Mouse (Mus musculus): ENCODE results near the gene Nap1l5. TPM values are rescaled to one million over a fixed set of nuclear protein-coding genes. Genes with fewer than 3 reads are reported as not detected.

Gene Nap1l5
- polyA plus RNA-seq, 1 experiment from 2014 or later: not detected

- 94% methylated on average over 5 of the region's 5 CpGs for WGBS (ENCODE audit: missing documents)
- no peaks in the 10 kb centered on the region for H3K36me3 ChIP-seq (ENCODE audit: inconsistent target)
- H3K79me2 ChIP-seq (ENCODE audit: inconsistent target): no peaks in the 10 kb centered on the region
- no peak overlapping the region for H3K27ac ChIP-seq
- H3K4me3 ChIP-seq (ENCODE audit: inconsistent target): no peak overlapping the region
Measured at GRCm38 (mm10) chr6:58922511-58922910, 15.6 kb upstream of the Nap1l5 start.

GRCm38 (mm10) chr6:58921623-58922022 is 14.7 kb upstream of the Nap1l5 start:
- no peak overlapping the region for H3K4me3 ChIP-seq (ENCODE audit: inconsistent target)
- 70% methylated on average over 3 of the region's 3 CpGs for WGBS (ENCODE audit: missing documents)

GRCm38 (mm10) chr6:58920735-58921134 is 13.9 kb upstream of the Nap1l5 start:
- no peak overlapping the region for H3K27ac ChIP-seq
- WGBS (ENCODE audit: missing documents): 95% methylated on average over 6 of the region's 6 CpGs
- no peaks in the 10 kb centered on the region for H3K36me3 ChIP-seq (ENCODE audit: inconsistent target)
- no peak overlapping the region for H3K4me3 ChIP-seq (ENCODE audit: inconsistent target)
- no peaks in the 10 kb centered on the region for H3K79me2 ChIP-seq (ENCODE audit: inconsistent target)

More at GRCm38 (mm10) chr6:58921623-58922022, 14.7 kb upstream of the Nap1l5 start:
- Histone ChIP-seq H3K79me2 (ENCODE audit: inconsistent target) (no peaks in the 10 kb centered on the region), H3K27ac (no peak overlapping the region), H3K36me3 (ENCODE audit: inconsistent target) (no peaks in the 10 kb centered on the region)

GRCm38 (mm10) chr6:58916498-58916897 is 9.6 kb upstream of the Nap1l5 start:
- no peaks in the 10 kb centered on the region for H3K79me2 ChIP-seq (ENCODE audit: inconsistent target)
- H3K4me3 ChIP-seq (ENCODE audit: inconsistent target): no peak overlapping the region
- WGBS (ENCODE audit: missing documents): 10% methylated on average over 5 of the region's 5 CpGs
- peak overlapping the region; percentile 38 for H3K27ac ChIP-seq
- H3K36me3 ChIP-seq (ENCODE audit: inconsistent target): no peaks in the 10 kb centered on the region

GRCm38 (mm10) chr6:58913971-58914370 is 7.1 kb upstream of the Nap1l5 start:
- H3K36me3 ChIP-seq (ENCODE audit: inconsistent target): no peaks in the 10 kb centered on the region
- no peak overlapping the region for H3K27ac ChIP-seq
- H3K79me2 ChIP-seq (ENCODE audit: inconsistent target): no peaks in the 10 kb centered on the region
- 95% methylated on average over 5 of the region's 5 CpGs for WGBS (ENCODE audit: missing documents)
- no peak overlapping the region for H3K4me3 ChIP-seq (ENCODE audit: inconsistent target)

GRCm38 (mm10) chr6:58913551-58913950 is 6.7 kb upstream of the Nap1l5 start:
- H3K27ac ChIP-seq: no peak overlapping the region
- 100% methylated on average over 2 of the region's 3 CpGs for WGBS (ENCODE audit: missing documents)

GRCm38 (mm10) chr6:58912842-58913241 is 6.0 kb upstream of the Nap1l5 start:
- H3K4me3 ChIP-seq (ENCODE audit: inconsistent target): no peak overlapping the region
- no peaks in the 10 kb centered on the region for H3K79me2 ChIP-seq (ENCODE audit: inconsistent target)
- WGBS (ENCODE audit: missing documents): 92% methylated on average over 5 of the region's 5 CpGs
- H3K36me3 ChIP-seq (ENCODE audit: inconsistent target): no peaks in the 10 kb centered on the region
- no peak overlapping the region for H3K27ac ChIP-seq

More at GRCm38 (mm10) chr6:58913551-58913950, 6.7 kb upstream of the Nap1l5 start:
- Histone ChIP-seq H3K36me3 (ENCODE audit: inconsistent target) (no peaks in the 10 kb centered on the region), H3K79me2 (ENCODE audit: inconsistent target) (no peaks in the 10 kb centered on the region), H3K4me3 (ENCODE audit: inconsistent target) (no peak overlapping the region)

GRCm38 (mm10) chr6:58907791-58908190 is 915 bp upstream of the Nap1l5 start:
- Histone ChIP-seq H3K36me3 (ENCODE audit: inconsistent target) (no peaks in the 10 kb centered on the region), H3K79me2 (ENCODE audit: inconsistent target) (no peaks in the 10 kb centered on the region), H3K27ac (no peak overlapping the region), H3K4me3 (ENCODE audit: inconsistent target) (no peak overlapping the region)
- 92% methylated on average over 2 of the region's 2 CpGs for WGBS (ENCODE audit: missing documents)

GRCm38 (mm10) chr6:58907336-58907735 is 460 bp upstream of the Nap1l5 start:
- 97% methylated on average over 8 of the region's 8 CpGs for WGBS (ENCODE audit: missing documents)
- Histone ChIP-seq H3K79me2 (ENCODE audit: inconsistent target) (no peaks in the 10 kb centered on the region), H3K36me3 (ENCODE audit: inconsistent target) (no peaks in the 10 kb centered on the region), H3K4me3 (ENCODE audit: inconsistent target) (no peak overlapping the region), H3K27ac (no peak overlapping the region)

- Histone ChIP-seq H3K27ac (no peak overlapping the region), H3K79me2 (ENCODE audit: inconsistent target) (no peaks in the 10 kb centered on the region), H3K4me3 (ENCODE audit: inconsistent target) (no peak overlapping the region), H3K36me3 (ENCODE audit: inconsistent target) (no peaks in the 10 kb centered on the region)
- WGBS (ENCODE audit: missing documents): 71% methylated on average over 2 of the region's 3 CpGs
Measured at GRCm38 (mm10) chr6:58904551-58904950, 2.3 kb downstream of the Nap1l5 start.

- WGBS (ENCODE audit: missing documents): 80% methylated on average over 8 of the region's 8 CpGs
- Histone ChIP-seq H3K4me3 (ENCODE audit: inconsistent target) (no peak overlapping the region), H3K27ac (no peak overlapping the region), H3K36me3 (ENCODE audit: inconsistent target) (no peaks in the 10 kb centered on the region), H3K79me2 (ENCODE audit: inconsistent target) (no peaks in the 10 kb centered on the region)
Measured at GRCm38 (mm10) chr6:58903171-58903570, 3.7 kb downstream of the Nap1l5 start.

GRCm38 (mm10) chr6:58900536-58900935 is 6.3 kb downstream of the Nap1l5 start:
- Histone ChIP-seq H3K27ac (no peak overlapping the region), H3K79me2 (ENCODE audit: inconsistent target) (no peaks in the 10 kb centered on the region), H3K36me3 (ENCODE audit: inconsistent target) (no peaks in the 10 kb centered on the region), H3K4me3 (ENCODE audit: inconsistent target) (no peak overlapping the region)
- 97% methylated on average over 7 of the region's 7 CpGs for WGBS (ENCODE audit: missing documents)

- no peaks in the 10 kb centered on the region for H3K79me2 ChIP-seq (ENCODE audit: inconsistent target)
- H3K27ac ChIP-seq: no peak overlapping the region
- H3K36me3 ChIP-seq (ENCODE audit: inconsistent target): no peaks in the 10 kb centered on the region
- no peak overlapping the region for H3K4me3 ChIP-seq (ENCODE audit: inconsistent target)
- WGBS (ENCODE audit: missing documents): 100% methylated on average over 3 of the region's 3 CpGs
Measured at GRCm38 (mm10) chr6:58899076-58899475, 7.8 kb downstream of the Nap1l5 start.

- Histone ChIP-seq H3K36me3 (ENCODE audit: inconsistent target) (no peaks in the 10 kb centered on the region), H3K27ac (no peak overlapping the region), H3K4me3 (ENCODE audit: inconsistent target) (no peak overlapping the region), H3K79me2 (ENCODE audit: inconsistent target) (no peaks in the 10 kb centered on the region)
- 96% methylated on average over 3 of the region's 3 CpGs for whole genome bisulfite sequencing (ENCODE audit: missing documents)
Measured at GRCm38 (mm10) chr6:58896648-58897047, 10.2 kb downstream of the Nap1l5 start.

- H3K36me3 ChIP-seq (ENCODE audit: inconsistent target): peaks cover 6% of the 10 kb centered on the region; the same call in 1 of the 2 replicates
Measured at GRCm38 (mm10) chr6:58894994-58895393, 11.9 kb downstream of the Nap1l5 start.

GRCm38 (mm10) chr6:58893307-58893706 is 13.6 kb downstream of the Nap1l5 start:
- H3K36me3 ChIP-seq (ENCODE audit: inconsistent target): peaks cover 8% of the 10 kb centered on the region; the same call in 1 of the 2 replicates
- no peak overlapping the region for H3K27ac ChIP-seq

More at GRCm38 (mm10) chr6:58894994-58895393, 11.9 kb downstream of the Nap1l5 start:
- no peak overlapping the region for H3K4me3 ChIP-seq (ENCODE audit: inconsistent target)
- H3K79me2 ChIP-seq (ENCODE audit: inconsistent target): no peaks in the 10 kb centered on the region
- WGBS (ENCODE audit: missing documents): 95% methylated on average over 4 of the region's 4 CpGs
- H3K27ac ChIP-seq: no peak overlapping the region

More at GRCm38 (mm10) chr6:58893307-58893706, 13.6 kb downstream of the Nap1l5 start:
- WGBS (ENCODE audit: missing documents): 69% methylated on average over 6 of the region's 6 CpGs
- Histone ChIP-seq H3K79me2 (ENCODE audit: inconsistent target) (no peaks in the 10 kb centered on the region), H3K4me3 (ENCODE audit: inconsistent target) (no peak overlapping the region)
